Mouse (Mus musculus) kidney, adult 11 months (tissue): Measurements from ENCODE around the gene Lig4.

Experiments
- DNase-seq: peaks from one replicate; pipeline ENCODE4 v3.0.0; 2022

Gene Lig4

GRCm38 (mm10) chr8:9977573-9978314 is at the start of gene Lig4, which contains the start of gene Abhd13:
Lig4 (minus strand) TSS chr8:9977686.
Abhd13 (plus strand) TSS chr8:9977707.
- DNase-seq, result peak; percentile 97

DNA sequence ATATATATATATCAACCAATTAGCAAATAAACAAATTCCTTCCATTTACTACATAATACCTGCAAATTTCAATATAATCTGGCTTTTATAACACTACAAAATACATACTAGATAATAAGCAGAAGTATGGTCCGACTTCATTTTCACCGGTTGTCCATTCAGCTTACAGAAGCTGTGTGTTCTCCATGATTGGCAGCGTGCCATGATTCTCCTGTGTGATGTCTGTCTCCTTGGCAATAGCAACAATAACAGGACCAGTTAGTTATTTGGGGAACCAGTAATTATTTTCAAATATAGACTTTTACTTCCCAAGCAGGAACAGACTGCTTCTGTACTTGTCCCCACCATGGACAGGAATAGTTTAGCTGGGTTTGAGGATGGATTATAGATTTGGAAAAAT is 39.7 kb upstream of the Lig4 start:
- DNase-seq, result no peak

- DNase-seq, result no peak
Observed at GRCm38 (mm10) chr8:10016252-10016651, 38.8 kb upstream of the Lig4 start.

- DNase-seq, result no peak
Observed at GRCm38 (mm10) chr8:10007660-10008028, 30.2 kb upstream of the Lig4 start.

- no peak for DNase-seq
Observed at GRCm38 (mm10) chr8:10006986-10007659, 29.6 kb upstream of the Lig4 start.

GRCm38 (mm10) chr8:10006156-10006985 is 28.9 kb upstream of the Lig4 start, which contains the start of gene Tnfsf13b:
Tnfsf13b (plus strand) TSS chr8:10006467.
- DNase-seq, result peak; percentile 23

GRCm38 (mm10) chr8:10004115-10004514 is 26.6 kb upstream of the Lig4 start:
- DNase-seq, result no peak

GRCm38 (mm10) chr8:9980188-9980587 is 2.7 kb upstream of the Lig4 start:
- DNase-seq, result no peak

DNA sequence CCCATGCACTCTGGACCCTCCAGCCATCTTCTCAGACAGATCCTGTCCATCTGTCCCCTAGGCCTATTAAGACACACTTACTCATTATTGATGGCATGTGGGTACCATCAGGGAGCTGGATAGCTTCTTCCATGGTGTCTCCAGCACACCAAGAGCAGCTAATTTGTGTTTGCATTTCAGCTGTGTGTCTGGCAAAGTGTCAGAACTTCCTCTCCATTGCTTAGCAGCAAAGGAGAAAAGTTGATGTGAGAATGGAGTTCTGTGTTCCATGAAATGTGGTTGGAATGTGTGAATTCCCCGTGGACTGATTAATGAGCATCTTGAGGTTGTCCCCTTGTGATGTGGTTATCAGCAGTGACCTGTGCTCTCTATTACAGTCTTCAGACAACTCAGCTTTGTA is 2.3 kb upstream of the Lig4 start:
- no peak for DNase-seq

- no peak for DNase-seq
Observed at GRCm38 (mm10) chr8:9978475-9979230, 1.2 kb upstream of the Lig4 start.

GRCm38 (mm10) chr8:9977016-9977415 is 470 bp downstream of the Lig4 start:
- peak; percentile 23 for DNase-seq

DNA sequence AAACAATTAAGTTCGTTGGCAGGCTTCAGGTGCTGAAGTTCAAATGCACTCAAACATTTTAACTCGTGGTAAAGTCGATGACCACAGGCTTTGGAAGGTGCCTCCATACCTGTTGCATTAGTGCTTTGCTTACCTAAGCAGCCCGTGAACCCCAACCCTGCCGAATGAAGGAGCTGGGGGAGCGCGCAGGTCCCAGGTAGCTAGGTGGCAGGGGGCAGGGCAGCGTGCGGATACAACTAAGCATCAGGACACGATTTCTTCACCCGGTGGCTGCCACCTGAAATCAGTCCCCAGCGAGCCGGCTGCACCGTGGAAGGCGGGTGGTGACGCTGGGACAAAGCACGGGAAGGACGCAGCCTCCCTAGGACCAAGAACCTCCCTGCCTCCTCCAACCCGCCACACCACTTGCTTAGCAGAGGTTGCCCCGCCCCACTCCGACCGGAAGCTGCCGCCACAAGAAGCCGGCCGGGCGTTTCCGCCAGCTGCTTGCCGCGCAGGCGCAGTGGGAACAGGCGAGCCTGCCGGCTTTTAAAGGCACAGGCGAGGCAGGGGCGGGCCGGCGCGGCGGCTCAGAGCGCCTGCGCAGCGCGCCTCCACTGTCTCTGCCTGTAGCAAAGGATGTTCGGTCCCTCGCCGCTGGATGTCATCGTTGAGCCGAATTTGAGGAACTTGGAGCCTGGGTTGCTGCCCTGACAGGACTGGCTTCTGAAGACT is 1.4 kb downstream of the Lig4 start:
- DNase-seq, result peak; percentile 99

DNA sequence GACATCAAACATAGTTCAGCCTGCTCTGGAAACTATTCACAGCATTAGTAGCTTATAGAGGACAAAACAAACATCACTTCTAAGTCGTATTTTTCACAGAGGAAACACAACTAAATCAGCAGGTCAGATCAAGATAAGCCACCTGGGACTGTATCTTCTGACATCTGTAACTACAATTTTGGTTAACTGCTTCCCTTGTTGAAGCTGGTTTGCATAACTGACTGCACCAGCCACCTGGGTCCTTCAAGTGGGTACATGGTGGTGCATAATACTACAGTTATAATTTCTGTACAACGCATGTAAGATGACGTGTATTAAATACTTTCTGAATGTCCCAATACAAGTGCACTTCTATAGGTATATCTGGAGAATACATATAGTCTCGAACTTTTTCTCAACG is 2.2 kb downstream of the Lig4 start:
- DNase-seq, result no peak

DNA sequence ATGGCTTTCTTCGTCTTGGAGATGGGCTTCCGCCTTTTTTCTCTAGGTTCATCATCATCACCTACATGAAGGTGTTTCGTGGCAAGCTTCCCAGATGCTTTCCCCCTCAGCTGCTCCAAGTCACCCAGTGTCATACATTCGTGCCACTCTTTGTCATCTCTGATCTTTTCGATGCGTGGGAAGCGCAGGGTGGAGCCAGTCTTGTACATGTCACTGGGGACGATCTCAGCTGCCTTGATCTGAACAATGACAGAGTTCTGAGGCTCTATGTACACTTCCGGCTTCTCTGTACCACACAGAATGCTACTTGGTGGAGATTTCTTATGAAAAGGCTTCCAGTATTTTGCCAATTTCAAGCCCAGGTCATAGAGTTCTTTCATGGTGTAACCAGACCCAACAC is 5.6 kb downstream of the Lig4 start:
- DNase-seq, result no peak

DNA sequence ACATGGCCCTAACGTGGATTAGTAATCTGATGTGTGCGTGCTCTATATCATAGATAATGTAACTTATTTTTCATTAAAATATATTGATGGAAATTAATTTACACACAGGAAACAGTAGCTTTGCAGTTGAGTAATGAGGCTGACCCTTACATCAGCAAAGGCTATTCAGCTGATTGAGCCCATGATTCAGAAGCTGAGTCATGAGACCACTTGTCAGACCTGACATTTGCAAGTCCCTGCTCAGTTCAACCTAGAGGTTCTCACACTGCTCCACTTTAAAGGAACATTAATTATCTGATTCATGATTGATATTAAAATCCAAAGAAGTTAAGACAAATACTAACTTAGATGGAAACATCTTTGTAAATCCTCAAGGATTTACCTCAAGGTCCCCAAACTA is 17.6 kb downstream of the Lig4 start:
- no peak for DNase-seq

DNA sequence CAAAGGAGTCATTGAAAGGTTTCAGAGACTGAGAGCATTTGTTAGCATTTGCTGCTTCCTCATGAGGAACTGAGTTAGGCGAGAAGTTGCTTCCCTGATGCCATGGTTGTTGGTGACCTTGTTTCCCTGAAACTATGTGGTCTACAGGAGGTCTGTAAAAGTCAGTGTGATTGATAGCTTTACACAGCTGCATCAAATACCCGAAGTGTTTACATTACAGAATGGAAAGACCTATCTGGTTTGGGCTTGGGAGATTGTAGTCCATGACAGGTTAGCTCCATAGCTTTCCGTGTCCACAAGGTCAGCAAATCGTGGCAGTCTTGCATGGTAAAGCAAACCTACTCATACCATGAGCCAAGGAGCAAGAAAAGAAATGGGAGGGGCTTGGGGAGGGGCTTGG is 19.1 kb downstream of the Lig4 start:
- no peak for DNase-seq

GRCm38 (mm10) chr8:9949134-9949890 is 28.2 kb downstream of the Lig4 start:
- DNase-seq, result no peak

- DNase-seq, result no peak
Observed at GRCm38 (mm10) chr8:9935574-9935973, 41.9 kb downstream of the Lig4 start.

- peak; percentile 5 for DNase-seq
Observed at GRCm38 (mm10) chr8:9934891-9935565, 42.5 kb downstream of the Lig4 start.

- no peak for DNase-seq
Observed at GRCm38 (mm10) chr8:9932711-9933110, 44.8 kb downstream of the Lig4 start.
